Mouse (Mus musculus): ENCODE data around the gene Jak1. TPM values are rescaled to one million over a fixed set of nuclear protein-coding genes. Genes with fewer than 3 reads are reported as not detected.

Jak1 gene
- total and polyA plus RNA-seq, 3 experiments: 37.3 to 41.9 TPM; not detected in 1

DNA sequence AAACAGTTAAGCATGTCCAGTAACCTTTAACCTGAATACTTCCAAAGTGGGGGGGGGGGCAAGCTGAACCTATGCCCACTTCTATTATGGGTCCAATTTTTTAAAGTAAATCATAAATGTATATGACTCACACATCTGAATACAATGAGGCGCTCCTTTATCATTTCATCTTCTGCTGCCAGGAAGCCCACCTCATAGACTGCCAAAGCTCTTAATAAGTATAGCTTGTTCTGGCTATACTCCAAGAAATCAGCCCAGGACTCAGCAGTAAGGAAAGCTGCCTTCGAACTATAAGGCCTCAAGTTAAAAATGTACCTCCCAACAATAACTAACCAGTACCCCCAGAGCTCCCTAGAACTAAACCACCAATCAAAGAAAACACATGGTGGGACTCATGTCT lies 44.1 kb downstream of the Jak1 start:
- no peaks in the 10 kb centered on the region for H3K9me3 ChIP-seq (replicated peaks; ENCODE audit: insufficient read depth, low read length)
- no peak for TF ChIP-seq CHD1 (IDR thresholded peaks at IDR 0.05; ENCODE audit: low read depth, low read length)
- TF ChIP-seq ZNF384 (IDR thresholded peaks at IDR 0.05; ENCODE audit: low read depth, low read length): no peak
- no peak for TF ChIP-seq MYC (IDR thresholded peaks at IDR 0.05; ENCODE audit: low read depth, low read length)
- TF ChIP-seq BHLHE40 (IDR thresholded peaks at IDR 0.05; ENCODE audit: borderline replicate concordance, low read depth, low read length): no peak
- peaks cover 3 to 10% of the 10 kb centered on the region in 2 experiments for H3K4me1 ChIP-seq (ENCODE audit: control insufficient read depth in 1 of 2, insufficient read depth in 2 of 2, low read length in 2 of 2)
- H3K4me3 ChIP-seq (ENCODE audit: control insufficient read depth in 1 of 2, insufficient read depth in 1 of 2, low read depth in 2 of 2, low read length in 2 of 2): no peak overlapping the region
- no peak overlapping the region for H3K9ac ChIP-seq (ENCODE audit: control insufficient read depth, low read depth, low read length, poor library complexity, severe bottlenecking)
- peaks cover 14% of the 10 kb centered on the region; the same call in 1 of the 2 replicates for H3K79me2 ChIP-seq (ENCODE audit: control insufficient read depth, insufficient read depth, low read length, poor library complexity)
- H3K27ac ChIP-seq (ENCODE audit: control insufficient read depth, low read depth, low read length): no peak overlapping the region
- DNase-seq (ENCODE audit: low read depth, low spot score): peak; percentile 72
- peaks cover 0 to 17% of the 10 kb centered on the region in 2 experiments; a peak in 2 of 4 replicates for H3K36me3 ChIP-seq (ENCODE audit: control insufficient read depth in 1 of 2, insufficient read depth in 2 of 2, low read length in 2 of 2)
- no peaks in the 10 kb centered on the region for H3K27me3 ChIP-seq (ENCODE audit: control insufficient read depth in 1 of 2, insufficient read depth in 2 of 2, low read length in 2 of 2)

DNA sequence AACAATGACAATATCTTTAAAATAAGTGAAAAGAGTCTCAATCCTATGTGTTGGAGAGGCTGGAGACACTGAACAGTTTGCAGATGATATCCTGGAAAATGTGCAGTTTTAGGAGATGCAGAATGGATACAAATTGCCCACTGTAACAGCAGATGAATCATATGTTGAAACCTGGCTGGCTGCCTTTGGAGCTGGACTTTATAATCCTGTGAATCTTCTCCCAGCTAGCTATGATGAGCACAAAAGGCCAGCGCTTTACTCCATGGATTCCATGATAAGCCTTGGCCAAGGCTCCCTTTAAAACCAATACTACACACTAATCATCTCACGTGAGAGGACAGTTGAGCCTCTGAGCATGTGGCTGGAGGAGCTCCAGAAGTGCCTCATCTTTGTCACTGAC lies 45.2 kb downstream of the Jak1 start:
- no peak for TF ChIP-seq RAD21 (IDR thresholded peaks at IDR 0.05; ENCODE audit: low read depth, low read length)
- TF ChIP-seq TAL1 (IDR thresholded peaks at IDR 0.05; ENCODE audit: low read length): no peak
- no peak for TF ChIP-seq RCOR1 (IDR thresholded peaks at IDR 0.05; ENCODE audit: low read depth, low read length)
- no peak for TF ChIP-seq ZKSCAN1 (IDR thresholded peaks at IDR 0.05; ENCODE audit: low read depth, low read length)
- TF ChIP-seq NRF1 (IDR thresholded peaks at IDR 0.05; ENCODE audit: insufficient read depth, low read depth, low read length, poor library complexity, severe bottlenecking): no peak
- no peaks in the 10 kb centered on the region for H3K9me3 ChIP-seq (replicated peaks; ENCODE audit: insufficient read depth, low read length)
- no peak overlapping the region for H3K4me3 ChIP-seq (ENCODE audit: control insufficient read depth in 1 of 2, insufficient read depth in 1 of 2, low read depth in 2 of 2, low read length in 2 of 2)
- no peaks in the 10 kb centered on the region for H3K27me3 ChIP-seq (ENCODE audit: control insufficient read depth in 1 of 2, insufficient read depth in 2 of 2, low read length in 2 of 2)
- peaks cover 3 to 10% of the 10 kb centered on the region in 2 experiments for H3K4me1 ChIP-seq (ENCODE audit: control insufficient read depth in 1 of 2, insufficient read depth in 2 of 2, low read length in 2 of 2)
- peaks cover 10% of the 10 kb centered on the region; the same call in 1 of the 2 replicates for H3K79me2 ChIP-seq (ENCODE audit: control insufficient read depth, insufficient read depth, low read length, poor library complexity)
- peaks cover 0 to 17% of the 10 kb centered on the region in 2 experiments; a peak in 2 of 4 replicates for H3K36me3 ChIP-seq (ENCODE audit: control insufficient read depth in 1 of 2, insufficient read depth in 2 of 2, low read length in 2 of 2)
- no peak overlapping the region for H3K27ac ChIP-seq (ENCODE audit: control insufficient read depth, low read depth, low read length)
- no peak for DNase-seq (ENCODE audit: low read depth, low spot score)
- no peak overlapping the region for H3K9ac ChIP-seq (ENCODE audit: control insufficient read depth, low read depth, low read length, poor library complexity, severe bottlenecking)

DNA sequence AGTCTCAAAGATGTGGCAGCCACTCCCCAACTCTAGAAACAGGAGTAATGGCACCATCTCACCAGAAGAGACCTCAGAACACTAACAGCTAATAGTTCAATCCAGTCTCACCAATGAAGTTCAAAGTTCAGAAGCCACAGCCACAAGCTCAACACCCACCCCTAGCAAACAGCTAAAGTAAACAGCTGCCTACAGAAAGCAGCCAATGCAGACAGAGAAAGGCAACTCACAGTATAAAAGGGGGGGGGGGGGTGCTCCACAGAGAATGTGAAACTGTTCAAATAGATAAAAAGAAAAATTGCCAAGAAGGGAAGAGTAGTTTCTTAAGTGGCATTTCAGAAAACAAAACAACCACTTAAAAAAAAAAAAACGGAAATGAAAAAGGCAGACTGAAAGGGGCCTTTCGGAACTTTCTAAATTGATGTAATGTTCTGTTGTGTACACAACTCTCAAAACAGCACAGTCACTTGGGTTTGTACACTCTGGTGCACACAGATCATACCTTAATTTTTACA lies 48.0 kb downstream of the Jak1 start:
- Histone ChIP-seq H3K9ac (ENCODE audit: control insufficient read depth, low read depth, low read length, poor library complexity, severe bottlenecking) (no peak overlapping the region), H3K4me3 (ENCODE audit: control insufficient read depth in 1 of 2, insufficient read depth in 1 of 2, low read depth in 2 of 2, low read length in 2 of 2) (no peak overlapping the region), H3K27me3 (ENCODE audit: control insufficient read depth in 1 of 2, insufficient read depth in 2 of 2, low read length in 2 of 2) (no peaks in the 10 kb centered on the region), H3K9me3 (replicated peaks; ENCODE audit: insufficient read depth, low read length) (no peaks in the 10 kb centered on the region), H3K79me2 (ENCODE audit: control insufficient read depth, insufficient read depth, low read length, poor library complexity) (peaks cover 7% of the 10 kb centered on the region; the same call in 1 of the 2 replicates), H3K36me3 (ENCODE audit: control insufficient read depth in 1 of 2, insufficient read depth in 2 of 2, low read length in 2 of 2) (peaks cover 0 to 21% of the 10 kb centered on the region in 2 experiments; a peak in 3 of 4 replicates), H3K4me1 (ENCODE audit: control insufficient read depth in 1 of 2, insufficient read depth in 2 of 2, low read length in 2 of 2) (peaks cover 5 to 9% of the 10 kb centered on the region in 2 experiments), H3K27ac (ENCODE audit: control insufficient read depth, low read depth, low read length) (no peak overlapping the region)
- DNase-seq (ENCODE audit: low read depth, low spot score): no peak
- TF ChIP-seq ZNF384 (IDR thresholded peaks at IDR 0.05; ENCODE audit: low read depth, low read length) (peak; percentile 28; the same call in 1 of the 2 replicates), MAFK (IDR thresholded peaks at IDR 0.05; ENCODE audit: borderline replicate concordance, low read depth, low read length) (no peak)
